Mouse (Mus musculus) liver (tissue): ENCODE measurements around the gene Eps8l1.

Experiments
- DNase-seq: peaks from one replicate; pipeline ENCODE4 v3.0.0-alpha.2; 2020; ENCODE audit warnings: mixed read lengths

Eps8l1 gene

DNA sequence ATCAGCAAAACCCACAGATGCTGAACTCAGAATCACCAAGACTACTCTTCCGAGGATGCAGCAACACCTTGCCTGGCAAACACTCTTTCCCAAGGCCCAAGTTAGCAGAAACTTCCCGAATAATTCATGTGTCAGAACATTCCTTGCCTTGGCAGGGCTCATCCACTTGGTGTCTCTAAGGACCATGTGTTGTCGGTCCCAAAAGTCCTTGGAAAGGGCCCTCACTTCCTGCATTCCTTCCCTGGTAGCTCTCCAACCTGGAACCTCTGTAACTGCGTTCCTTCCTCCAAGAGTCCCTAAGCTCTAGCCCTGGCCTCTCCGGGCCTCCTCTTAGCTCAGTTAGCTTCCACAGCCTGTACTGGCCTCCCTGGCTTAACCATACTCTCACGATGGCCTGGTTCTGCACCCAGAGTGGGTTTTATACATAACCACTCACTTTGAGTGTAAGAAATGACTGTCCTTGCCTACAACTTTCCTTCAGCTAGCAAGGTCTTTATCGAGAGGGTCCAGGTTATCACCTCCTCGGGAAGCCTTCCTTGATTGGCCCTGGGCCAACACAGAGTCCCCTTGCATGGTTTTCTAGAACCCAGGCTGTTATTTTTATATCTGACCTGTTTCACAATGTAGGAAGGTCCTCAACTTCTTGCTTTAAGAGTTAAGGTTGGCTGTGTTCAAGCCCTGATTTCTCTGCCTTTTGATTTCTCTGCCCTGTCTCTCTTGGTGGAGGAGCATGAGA, 51.2 kb downstream of the Eps8l1 start:
- no peak for DNase-seq

DNA sequence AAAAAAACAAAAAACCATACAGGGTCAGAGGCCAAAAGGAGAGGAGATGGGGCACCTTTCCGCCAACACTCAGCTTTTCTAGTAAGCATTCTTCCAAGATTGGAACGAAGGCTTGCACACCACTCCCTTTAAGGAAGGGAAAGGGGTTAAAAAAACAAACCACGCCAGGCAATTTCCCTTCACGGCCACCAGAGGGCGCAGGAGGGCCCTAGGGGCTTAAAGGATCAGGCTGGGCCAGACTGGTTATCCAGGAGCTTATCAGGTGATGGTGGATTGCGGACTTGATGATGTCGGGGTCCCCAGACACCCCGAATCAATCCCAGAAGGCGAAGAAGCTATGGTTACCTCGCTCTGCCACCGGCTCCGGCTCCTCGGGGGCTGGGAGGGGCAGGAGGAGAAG, 52.8 kb downstream of the Eps8l1 start:
- peak; percentile 62 for DNase-seq

DNA sequence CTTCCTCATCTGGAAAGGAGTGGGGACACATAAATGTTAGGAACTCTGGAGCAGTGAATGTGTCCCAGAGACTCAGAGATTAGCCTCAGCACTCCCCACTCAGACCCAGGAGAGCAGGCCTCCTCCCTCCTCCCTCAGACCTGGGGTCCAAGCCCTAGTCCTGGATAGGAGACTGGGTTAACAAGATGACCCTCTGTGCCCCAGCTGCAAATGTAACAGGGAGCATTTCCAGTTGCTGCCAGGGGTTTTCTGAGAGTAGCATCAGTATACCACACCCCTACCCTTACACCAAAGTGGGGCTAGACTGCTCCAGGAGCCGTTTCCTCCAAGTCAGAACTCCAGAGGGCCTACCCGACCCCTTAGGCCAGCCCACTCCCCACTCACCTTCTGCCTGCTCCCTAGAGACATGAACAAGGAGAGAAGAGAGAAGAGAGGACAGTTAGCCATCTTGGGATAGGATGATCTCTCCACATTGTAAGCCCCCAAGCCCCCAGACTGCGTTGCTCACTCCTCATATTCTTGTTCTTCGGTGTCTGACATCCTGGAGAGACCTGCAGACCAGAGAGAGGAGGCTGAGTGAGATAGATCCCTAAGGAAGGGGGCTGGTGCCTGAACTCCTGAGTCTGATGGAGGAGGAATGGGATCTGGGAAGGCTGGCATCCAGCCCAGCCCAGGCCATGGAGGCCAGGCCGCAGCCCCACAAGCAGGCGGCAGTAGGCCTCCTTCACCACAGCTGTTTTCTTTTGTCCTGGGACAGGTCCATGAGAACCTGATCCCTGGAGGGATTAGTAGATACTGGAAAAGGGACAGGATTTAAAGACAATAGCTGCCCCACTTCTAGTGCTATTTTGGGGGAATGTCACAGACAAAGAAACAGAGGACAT, 53.6 kb downstream of the Eps8l1 start:
- DNase-seq, result no peak

DNA sequence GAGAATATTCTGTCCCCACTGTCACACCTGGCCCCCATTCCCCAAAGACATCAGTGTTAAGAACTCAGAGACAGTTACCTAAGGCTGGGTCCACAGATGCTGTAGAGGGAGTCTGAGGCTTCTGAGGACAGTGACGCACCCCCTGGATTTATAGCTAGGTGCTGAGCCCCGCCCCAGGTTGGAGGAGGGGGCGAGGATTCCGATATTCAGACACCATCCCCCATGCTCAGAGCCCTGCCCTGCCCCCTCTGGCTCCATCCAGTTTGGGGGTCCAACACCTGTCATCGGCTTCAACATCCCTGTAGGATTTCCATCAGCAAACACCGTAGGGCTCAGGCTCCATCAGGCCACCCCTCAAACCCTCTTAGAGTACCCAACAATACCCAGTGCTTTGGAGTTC, 55.4 kb downstream of the Eps8l1 start:
- DNase-seq, result no peak

DNA sequence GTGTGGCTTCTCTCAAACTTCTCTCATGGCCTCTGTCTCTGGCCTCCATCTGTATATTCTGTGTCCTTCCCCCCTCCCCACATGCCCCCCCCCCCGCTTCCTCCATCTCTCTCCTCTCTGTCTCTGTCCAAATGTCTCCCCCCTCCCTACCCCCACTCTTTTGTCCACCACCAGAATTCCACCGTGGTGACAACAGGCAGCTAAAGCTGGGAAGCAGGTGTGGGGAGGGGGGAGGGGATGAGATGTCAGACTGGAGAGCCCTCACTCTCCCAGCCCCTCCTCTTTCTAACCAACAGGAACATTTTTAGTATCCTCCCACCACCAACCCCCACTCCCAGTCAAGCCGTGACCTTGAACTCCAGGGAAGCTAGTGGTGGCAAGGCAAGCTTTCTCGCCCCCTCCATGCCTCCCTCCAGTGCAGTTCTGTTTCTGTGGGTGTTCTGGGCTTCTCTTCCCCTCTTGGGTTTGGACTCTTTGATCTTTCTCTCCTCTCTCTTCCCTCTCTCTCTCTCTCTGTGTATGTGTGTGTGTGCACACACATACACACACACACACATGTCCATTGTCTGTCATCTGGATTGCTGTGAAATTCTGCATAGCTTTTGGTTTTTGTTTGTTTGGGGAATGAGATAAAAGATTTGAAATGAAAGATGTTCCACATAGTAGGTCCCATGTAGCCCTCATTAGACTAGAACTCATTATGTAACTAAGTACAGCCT, 56.0 kb downstream of the Eps8l1 start, which contains the start of gene Tnnt1:
TSS of gene Tnnt1 (minus strand) at position 51 of the 719 bp plus-strand sequence.
- no peak for DNase-seq

DNA sequence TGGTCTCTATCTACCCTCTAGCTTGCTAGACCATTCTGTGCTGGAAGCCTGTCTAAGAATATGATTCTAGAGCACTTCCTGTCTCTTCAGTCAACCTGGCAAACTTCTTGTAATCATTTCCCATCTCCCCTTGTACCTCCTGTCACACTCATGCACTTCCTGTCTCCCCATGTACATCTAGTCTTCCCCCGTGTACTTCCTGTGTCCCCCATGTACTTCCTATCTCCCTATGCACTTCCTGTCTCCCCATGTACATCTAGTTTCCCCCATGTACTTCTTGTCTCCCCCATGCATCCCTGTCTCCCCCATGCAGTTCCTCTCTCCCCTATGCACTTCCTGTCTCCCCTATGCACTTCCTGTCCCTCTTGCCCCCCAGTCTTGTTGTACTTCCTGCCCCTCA, 58.0 kb downstream of the Eps8l1 start:
- no peak for DNase-seq

DNA sequence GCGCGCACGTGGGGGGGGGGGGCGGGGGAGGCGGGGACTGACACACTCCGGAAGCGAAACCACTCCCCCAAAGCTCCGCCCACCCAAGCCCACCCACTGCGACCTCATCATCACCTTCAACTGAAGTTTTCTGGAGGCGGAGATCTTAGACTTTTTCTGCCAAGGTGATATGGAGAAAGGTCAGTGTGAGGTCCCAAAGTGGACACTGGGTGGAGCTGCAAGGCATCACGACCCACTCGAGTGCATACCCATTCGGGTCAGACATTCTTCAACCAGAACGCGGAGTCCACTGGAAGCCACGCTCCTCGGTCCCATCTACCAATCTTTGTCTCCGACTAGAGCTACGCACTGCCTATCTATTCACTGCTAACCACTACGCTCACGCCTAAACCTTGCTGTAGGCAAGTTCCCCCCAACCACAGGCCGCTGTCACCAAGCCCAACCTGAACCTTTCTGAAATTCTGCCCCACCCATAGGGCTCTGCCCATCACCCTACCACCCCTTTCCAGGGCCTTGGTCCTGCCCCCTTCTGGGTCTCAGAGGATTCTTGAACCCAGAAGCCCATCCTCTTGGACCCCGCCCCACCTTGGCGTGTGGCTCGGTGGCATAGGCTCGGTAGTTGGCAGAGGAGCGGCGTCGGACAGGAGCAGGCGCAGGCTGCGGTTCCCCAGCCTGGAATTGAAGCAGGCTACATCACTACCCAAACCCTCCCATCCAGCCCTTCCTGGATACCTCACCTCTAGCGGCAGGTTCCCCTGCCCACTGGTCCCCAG, 60.9 kb downstream of the Eps8l1 start:
- DNase-seq, result no peak

DNA sequence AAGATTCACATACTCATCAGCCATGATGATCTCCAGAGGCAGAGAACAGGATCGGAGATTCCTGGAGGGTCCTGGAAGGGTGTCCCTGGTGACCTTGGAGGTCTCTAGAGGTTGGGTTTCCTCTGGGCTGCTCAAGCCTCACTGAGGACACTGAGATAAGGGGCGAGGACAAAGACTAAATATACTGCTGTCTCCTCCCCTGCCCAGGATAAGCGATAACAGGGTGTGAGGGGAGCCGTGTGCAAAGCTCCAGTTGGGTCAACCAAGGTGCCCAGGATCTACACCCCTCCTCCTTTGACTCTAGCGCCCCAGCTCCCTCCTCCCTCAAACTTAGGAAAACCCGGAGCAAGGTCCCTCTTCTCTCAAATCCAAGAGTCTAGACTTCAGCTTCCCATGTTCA, 61.8 kb downstream of the Eps8l1 start:
- no peak for DNase-seq

DNA sequence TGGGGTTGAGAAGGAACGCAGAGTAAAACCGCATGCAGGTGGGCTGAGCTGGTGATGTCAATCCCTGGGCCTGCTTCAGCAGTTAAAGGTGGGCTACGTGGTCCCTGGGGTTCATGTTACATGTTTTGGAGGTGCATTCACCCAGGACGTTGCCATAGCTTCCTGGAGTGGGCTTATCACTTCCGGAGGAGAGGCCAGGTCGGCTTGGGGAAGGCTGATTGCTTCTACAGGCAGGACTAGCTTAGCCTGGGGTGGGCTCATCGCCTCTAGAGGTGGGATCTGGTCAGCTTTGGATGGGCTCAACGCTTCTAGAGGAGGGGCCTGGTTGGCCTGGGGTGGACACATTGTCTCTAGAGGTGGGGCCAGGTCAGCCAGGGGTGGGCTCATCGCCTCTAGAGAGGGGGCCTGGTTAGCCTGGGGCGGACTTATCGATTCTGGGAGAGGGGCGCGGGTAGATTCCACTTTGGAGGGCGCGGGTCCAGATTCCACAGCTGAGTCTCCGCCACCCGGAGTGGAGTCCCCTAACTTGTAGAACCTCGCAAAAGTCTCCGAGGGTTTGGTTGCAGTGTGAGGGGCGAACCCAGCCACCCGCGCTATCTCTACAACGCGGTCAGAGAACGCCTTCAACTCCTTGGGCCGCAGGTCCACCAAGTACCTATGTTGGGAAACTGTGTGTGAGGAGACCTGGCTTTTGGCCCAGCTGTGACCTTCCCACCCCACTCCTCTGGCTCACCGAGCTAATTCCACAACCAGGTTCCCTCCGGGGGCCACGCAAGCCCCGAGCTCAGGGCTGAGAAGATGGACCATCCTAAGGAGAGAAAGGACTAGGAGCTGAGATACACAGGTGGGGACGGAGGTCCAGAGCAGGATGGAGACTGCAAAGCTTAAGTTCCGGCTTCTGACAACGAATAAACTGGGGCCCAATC, 63.0 kb downstream of the Eps8l1 start:
- DNase-seq, result no peak

DNA sequence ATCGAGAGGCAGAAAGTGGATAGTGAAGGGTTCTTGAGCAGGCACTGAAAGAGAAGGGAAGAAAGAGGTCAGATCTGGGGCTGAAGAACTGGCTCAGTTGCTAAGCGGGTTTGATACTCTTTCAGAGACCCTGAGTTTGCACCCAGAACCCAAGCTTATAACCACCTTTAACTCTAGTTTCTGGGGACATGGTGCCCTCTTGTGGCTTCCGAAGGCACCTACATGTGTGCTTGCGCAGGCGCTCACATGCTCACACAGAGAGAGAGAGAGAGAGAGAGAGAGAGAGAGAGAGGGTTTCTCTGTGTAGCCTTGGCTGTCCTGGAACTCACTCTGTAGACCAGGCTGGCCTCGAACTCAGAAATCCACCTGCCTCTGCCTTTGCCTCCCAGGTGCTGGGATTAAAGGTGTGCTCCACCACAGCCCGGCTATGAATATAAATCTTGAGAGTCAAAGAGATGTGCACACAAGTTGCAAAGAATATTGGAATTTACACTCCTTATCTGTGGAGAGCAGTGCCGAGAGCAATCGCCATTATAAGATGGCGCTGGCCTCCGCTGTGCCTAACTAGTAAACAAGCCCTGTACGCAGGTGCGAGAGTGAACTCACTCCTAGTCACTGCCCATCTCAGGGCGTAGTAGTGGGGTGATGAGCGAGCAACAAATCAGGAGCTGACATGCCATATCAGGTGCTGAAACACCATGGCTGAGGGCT, 63.9 kb downstream of the Eps8l1 start, which contains the start of gene Tnni3:
TSS of gene Tnni3 (minus strand) at position 18 of the 711 bp plus-strand sequence.
- DNase-seq, result peak; percentile 66

DNA sequence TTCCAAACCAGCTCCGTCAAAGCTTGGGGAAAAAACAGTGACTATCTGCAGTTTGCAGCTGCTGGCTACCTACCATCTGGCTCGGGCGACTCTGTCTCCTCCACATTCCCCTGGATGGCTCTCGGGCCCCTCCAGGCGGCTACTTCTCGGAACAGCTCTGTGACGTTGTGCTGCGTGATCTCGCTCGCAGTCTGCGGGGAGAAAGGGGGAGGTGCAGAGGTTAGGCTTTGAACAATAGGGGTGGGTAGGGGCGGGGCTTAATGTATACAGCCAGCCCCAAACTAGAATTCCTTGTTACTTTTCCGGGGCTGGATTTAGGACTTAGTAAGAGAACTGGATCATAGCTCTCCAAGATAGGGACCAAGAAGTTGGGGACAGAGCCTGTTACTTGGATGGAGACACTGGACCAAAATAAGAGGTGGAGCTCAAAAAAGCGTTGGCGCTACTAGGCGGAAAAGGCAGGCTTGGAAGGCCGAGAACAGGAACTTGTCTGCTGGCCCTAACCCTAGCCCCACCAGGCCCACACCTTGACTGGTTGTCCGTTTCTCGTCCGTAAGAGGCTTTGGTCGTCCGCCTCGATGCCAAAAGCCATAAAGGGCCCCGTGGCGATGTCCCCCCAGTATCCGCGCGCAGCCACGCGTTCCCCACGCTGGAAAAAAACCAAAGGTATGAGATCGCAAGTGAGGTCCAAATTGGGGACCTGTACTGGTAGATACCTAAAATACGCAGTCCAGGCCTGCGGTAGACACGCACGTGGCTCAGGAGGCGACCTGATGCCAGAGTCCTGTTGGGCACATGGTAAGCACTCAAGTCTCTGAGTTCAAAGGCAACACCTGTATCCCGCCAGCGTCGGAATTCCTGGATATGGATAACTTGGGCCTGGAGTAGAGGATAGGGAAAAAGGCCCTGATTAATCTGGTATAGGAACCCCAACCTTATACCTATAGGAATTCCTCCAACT, 66.1 kb downstream of the Eps8l1 start:
- DNase-seq, result peak; percentile 86

DNA sequence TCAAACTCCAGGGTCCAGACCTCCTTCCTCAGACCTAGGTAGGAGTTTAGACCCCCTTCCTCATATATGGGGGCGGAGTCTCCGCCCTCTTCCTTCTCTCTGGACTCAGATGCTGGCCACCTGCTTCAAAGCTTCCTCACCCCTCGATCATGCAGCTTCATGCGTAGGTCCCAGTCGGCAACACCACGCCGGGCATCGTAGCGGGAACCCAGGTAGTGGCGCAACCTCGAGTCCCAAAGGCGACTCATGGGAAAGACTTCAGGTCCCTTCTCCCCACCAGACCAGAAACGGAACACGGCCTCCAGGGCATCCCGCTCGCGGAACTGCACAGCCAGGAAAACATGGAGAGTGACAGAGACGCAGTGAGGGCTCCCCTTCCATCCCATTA, 66.8 kb downstream of the Eps8l1 start:
- DNase-seq, result no peak
